Comparison of ENCODE assay signal across 23 mouse cellular contexts in the genomic region with DNA sequence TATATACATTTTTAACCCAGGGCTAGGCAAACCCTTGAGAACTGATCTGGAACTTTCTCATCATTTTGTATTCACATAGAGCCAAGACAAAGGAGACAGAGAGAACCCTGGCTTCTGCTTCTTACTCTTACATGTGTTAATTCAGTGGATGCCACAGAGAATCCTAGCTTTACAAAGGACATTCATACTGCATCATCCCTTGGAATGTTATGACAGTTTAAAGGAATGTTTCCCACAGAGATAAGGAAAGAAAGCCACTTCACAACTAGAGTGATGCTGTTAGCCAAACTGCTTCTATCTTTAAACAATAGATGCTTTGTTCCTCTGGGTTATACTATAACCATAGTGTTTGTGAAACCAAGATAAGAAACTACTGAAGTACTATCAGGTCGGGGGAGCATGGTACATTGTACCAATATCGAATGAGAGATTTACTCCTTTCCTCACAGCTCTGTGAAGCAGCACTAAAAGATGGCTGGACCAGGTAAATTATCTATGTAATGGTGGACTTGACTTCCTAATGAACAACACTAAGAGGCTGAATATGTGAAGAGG.
"Had no signal": no experiment of that assay in that cellular context is flagged by ENCODE, and none has a peak within 500 bp of the region (broad histone marks: within the 10 kb centered on the region; RNA-seq: fewer than 3 reads in every experiment).

No protein-coding gene starts in this region.

- ATAC-seq: liver, postnatal 0 days; lung, postnatal 0 days; midbrain, embryonic 15.5 days had no signal

- H3K4me2 ChIP-seq: limb, embryonic 12.5 days; limb, embryonic 15.5 days; liver, embryonic 11.5 days; lung, embryonic 14.5 days; midbrain, embryonic 12.5 days; midbrain, embryonic 15.5 days; neural tube, embryonic 12.5 days; neural tube, embryonic 15.5 days had no signal

- H3K27ac ChIP-seq: left cerebral cortex, adult 2 months; limb, embryonic 12.5 days; limb, embryonic 15.5 days; liver, embryonic 14.5 days; macrophage; midbrain, embryonic 12.5 days; midbrain, embryonic 15.5 days; neural tube, embryonic 12.5 days; neural tube, embryonic 15.5 days; stomach, postnatal 0 days had no signal

- H3K9ac ChIP-seq: limb, embryonic 12.5 days; limb, embryonic 15.5 days; liver, embryonic 14.5 days; liver, postnatal 0 days; lung, embryonic 14.5 days; midbrain, embryonic 12.5 days; midbrain, embryonic 15.5 days; neural tube, embryonic 12.5 days; neural tube, embryonic 15.5 days had no signal

- H3K9me3 ChIP-seq: limb, embryonic 12.5 days; limb, embryonic 15.5 days; midbrain, embryonic 12.5 days; midbrain, embryonic 15.5 days; neural tube, embryonic 12.5 days; neural tube, embryonic 15.5 days had no signal

- H3K4me1 ChIP-seq: limb, embryonic 12.5 days; limb, embryonic 15.5 days; midbrain, embryonic 12.5 days; midbrain, embryonic 15.5 days; neural tube, embryonic 12.5 days; neural tube, embryonic 15.5 days had no signal

- H3K4me3 ChIP-seq: left cerebral cortex, adult 2 months; limb, embryonic 12.5 days; limb, embryonic 15.5 days; midbrain, embryonic 12.5 days; midbrain, embryonic 15.5 days; neural tube, embryonic 12.5 days; neural tube, embryonic 15.5 days had no signal

- H3K36me3 ChIP-seq: limb, embryonic 12.5 days; limb, embryonic 15.5 days; midbrain, embryonic 12.5 days; midbrain, embryonic 15.5 days; neural tube, embryonic 12.5 days; neural tube, embryonic 15.5 days had no signal

- DNase-seq: kidney, adult 9 months; kidney, postnatal 14 days; kidney, postnatal 4 days; layer of hippocampus, adult 9-11 months; left cerebral cortex, postnatal 4 days; liver, postnatal 0 days; lung, embryonic 14.5 days; right cerebral cortex, adult 18-20 months; right cerebral cortex, postnatal 14 days; right cerebral cortex, postnatal 4 days; thymus, postnatal 36 days had no signal

- H3K27me3 ChIP-seq: limb, embryonic 12.5 days; limb, embryonic 15.5 days; midbrain, embryonic 12.5 days; midbrain, embryonic 15.5 days; neural tube, embryonic 12.5 days; neural tube, embryonic 15.5 days had no signal
